Mouse (Mus musculus) monocyte, adult 5-6 weeks (primary cell): ENCODE results near the gene A4galt. TPM values are rescaled to one million over a fixed set of nuclear protein-coding genes. Genes with fewer than 3 reads are reported as not detected.

Experiments
- ATAC-seq: fragments of 153-309, 156-312 bp; replicated peaks from 2 replicates; pipeline ENCODE4 v1.8.0; 2017; ENCODE audit warnings: mild to moderate bottlenecking; ENCODE audit not compliant: low TSS enrichment, insufficient number of reproducible peaks, severe bottlenecking, poor library complexity, low FRiP score
- total RNA-seq: library from RNA; stranded (forward); fragments of 200-1000, 200-491, 200-594 nt; gene quantifications from 3 replicates; pipeline ENCODE4 v1.2.3, GENCODE M21; 2017

Gene A4galt
- total RNA-seq, 1 experiment from 2014 or later, result not detected

GRCm38 (mm10) chr15:83237460-83238243 is 13.9 kb downstream of the A4galt start:
- no peak for ATAC-seq

- no peak for ATAC-seq
These were observed 14.8 kb downstream of the A4galt start for GRCm38 (mm10) chr15:83236824-83237223.

DNA sequence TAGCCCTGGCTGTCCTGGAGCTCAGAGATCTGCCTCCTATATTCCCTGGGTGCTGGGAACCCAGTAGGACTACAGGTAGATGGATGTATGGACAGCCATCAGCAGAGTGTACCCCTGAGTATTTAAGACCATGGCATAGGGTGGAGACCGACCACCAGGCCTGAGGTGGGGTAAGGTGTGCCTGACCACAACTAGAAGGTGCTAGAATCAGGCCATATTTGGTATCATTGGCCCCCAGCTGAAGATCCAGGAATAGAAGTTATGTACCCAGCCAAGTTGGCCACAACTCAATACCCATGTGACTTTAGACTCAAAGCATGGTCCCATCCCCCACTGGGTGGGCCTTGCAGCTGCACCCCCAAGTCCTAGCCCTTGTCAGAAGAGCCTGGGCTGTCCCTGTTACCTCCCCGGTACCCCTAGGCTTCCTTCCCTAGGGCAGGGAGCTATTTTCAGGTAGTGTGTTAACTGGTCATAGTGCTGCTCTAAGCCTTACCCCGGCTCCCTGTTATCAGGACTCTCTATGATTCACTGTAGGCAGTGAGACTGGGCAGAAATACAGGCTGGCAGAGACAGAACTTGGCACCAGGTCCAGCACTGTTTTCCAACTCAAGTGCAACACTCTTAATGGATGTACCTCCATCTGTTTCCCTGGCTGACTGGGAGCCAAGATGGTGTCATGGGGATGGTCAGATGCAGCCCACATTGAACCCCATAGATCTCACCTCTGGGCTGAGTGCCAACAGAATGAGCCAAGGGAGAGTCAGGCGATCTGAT is 18.2 kb downstream of the A4galt start:
- ATAC-seq, result no peak

- ATAC-seq, result no peak
These were observed 24.0 kb downstream of the A4galt start for GRCm38 (mm10) chr15:83227559-83227958.

DNA sequence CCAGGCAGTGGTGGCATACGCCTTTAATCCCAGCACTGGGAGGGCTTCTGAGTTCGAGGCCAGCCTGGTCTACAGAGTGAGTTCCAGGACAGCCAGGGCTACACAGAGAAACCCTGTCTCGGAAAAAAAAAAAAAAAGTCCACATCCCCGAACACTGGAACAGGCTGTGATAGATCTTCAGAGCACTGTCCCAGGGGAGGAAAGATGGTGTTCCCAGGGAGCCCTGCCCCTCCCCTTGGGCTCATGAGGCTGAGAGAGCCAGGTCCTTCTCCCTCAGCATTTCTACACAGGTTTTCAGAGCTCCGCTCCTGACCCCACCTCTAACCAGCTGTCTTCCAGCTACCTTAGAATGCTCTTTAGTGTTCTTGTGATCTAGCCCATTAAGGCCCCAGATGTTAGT is 24.7 kb downstream of the A4galt start:
- no peak for ATAC-seq

DNA sequence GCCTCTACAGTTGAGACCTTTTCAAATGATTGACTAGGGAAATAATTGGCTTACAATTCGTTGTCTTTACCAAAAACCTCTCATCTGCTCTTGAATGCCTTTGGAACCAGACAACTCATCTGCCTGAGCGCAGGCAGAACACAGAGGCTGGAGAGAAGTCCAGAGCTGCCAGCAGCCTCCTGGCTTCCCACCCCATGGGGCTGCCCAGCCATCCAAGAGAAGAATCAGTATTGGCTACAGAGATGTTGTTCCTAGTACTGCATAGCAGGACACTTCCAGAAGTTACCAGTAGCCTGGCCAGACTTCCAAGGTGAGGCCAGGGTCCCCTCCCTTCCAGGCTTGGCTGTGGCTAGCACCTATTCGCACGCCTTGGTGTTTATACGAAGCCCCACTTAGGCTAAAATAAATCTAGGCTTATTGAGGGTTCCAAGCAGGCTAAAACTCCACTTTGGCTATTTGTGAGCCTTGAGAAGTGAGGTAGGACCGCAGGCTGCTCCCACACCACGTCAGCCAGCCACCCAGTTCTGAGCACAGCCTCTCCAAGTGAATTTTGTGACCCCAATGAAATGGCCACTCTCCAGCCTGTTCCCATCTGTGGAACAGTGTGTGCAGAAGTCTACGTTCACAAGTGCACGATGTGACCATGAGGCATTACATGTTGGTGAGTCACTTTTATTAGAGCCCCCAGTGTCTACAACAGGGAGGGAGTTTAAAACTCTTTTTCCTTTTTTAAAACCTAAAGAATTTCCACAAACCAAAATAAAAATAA is 25.3 kb downstream of the A4galt start:
- no peak for ATAC-seq

DNA sequence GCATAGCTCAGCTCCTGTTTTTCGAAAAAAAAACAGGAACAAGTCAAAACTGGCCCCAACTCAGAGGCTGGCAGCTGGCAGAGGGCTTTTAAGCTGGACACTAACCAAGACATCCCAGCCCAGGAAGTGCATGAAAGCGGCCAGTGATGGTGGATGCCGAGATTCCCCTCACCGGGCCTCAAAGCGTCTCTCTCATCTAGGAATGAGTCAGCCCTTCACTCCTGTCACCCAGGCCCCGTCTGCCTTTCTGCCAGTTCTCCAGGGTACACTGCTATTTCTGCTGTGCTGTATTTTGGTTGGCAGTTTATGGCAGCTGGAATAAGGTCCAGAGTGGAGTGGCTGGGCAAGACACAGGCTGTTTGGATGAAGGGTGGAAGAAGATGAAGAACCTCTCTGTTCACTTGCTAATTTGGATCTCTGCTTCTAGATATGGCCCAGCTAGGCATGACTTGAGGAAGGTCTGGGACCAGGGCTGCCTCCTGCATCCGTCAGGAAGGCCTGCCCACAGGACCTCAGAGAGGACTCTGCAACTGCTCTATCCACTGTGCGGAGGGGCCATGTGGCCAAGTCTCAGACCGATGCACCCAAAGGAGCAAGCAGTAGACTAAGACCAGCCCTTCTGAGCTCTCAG is 27.3 kb downstream of the A4galt start:
- ATAC-seq, result no peak

GRCm38 (mm10) chr15:83223208-83223962 is 28.2 kb downstream of the A4galt start:
- ATAC-seq, result no peak

- no peak for ATAC-seq
These were observed 29.9 kb downstream of the A4galt start for GRCm38 (mm10) chr15:83221721-83222120.

GRCm38 (mm10) chr15:83220368-83221013 is 31.1 kb downstream of the A4galt start:
- ATAC-seq, result no peak

DNA sequence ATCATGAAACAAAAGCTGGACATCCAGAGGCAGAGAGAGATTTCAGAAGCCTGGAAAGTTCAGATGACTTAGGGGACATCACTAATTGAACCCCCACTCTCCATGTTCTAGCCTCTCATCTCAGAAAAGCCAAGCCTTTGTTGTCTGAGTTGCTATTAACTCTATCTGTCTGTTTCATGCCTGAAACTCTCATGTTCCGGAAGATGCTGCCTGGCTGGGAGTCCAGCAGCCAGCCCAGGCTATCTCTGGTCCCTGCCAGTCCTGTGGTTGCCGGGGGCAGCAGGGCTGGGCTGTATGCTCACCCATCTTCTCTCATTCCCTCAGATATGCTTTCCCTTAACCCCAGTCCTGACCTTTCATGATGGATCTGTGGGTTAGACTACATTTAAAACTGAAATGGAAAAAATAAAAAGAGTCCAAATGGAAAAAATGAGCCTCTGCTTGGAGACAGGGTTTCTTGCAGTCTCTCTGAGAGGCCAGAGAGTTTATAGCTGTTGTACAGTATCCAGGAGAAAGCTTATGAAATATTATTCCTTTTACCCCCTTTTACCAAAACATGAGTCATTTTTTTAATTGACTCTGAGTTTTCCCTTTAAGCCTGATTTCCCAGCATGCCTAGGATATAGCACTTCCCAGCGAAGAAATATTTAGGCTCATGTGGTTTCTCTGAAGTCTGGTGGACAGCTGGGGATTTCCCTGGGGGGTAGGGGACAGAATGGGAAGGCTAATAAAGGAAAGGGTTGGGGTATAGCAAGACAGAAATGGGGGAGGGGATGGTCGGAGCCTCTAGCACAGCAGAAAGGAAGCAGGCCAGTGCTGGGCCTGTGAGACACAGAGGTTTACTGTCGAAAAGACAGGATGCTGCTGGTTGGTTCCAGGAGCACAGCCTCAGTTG is 36.0 kb downstream of the A4galt start:
- ATAC-seq, result no peak

DNA sequence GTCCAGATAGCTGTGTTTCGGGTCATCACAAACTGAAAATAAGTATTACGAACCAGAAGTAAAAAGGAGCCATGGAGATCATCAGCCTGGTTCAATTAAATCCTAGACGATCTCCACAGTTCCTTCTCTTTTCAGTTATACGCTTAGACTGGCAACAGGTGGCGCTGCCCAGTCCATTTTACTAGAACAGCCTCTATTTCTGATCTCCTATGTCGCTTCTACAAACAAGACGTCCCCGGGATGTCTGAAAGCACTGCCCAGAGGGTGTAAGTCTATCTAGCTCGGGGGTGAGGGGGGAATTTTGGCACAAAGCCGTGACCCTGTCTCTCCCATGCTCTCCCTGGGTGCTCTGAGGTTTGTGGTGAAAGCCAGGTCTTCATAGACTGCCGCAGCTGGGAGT is 41.3 kb downstream of the A4galt start:
- no peak; the same call in 1 of the 2 replicates for ATAC-seq

DNA sequence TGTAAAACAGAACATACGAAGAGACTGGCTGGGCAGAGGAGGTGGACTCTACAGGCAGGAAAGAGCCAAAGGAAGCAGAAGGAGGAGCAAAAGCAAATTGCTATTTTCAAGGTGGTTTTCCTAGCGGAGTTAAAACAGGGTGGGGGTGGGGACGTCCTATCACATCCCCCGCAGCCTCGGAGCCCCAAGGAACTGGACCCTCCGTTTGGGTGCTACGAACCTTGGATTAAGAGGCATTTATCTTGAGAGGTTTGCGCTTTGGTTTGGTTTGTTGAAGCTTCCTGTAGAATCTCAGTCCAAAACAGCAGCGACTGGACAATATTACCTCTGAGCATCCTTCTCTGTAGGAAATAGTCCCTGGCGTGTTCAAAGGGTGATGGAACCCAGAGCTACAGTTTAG is 41.9 kb downstream of the A4galt start:
- no peak for ATAC-seq

- ATAC-seq, result no peak
These were observed 42.4 kb downstream of the A4galt start for GRCm38 (mm10) chr15:83209092-83209695.

DNA sequence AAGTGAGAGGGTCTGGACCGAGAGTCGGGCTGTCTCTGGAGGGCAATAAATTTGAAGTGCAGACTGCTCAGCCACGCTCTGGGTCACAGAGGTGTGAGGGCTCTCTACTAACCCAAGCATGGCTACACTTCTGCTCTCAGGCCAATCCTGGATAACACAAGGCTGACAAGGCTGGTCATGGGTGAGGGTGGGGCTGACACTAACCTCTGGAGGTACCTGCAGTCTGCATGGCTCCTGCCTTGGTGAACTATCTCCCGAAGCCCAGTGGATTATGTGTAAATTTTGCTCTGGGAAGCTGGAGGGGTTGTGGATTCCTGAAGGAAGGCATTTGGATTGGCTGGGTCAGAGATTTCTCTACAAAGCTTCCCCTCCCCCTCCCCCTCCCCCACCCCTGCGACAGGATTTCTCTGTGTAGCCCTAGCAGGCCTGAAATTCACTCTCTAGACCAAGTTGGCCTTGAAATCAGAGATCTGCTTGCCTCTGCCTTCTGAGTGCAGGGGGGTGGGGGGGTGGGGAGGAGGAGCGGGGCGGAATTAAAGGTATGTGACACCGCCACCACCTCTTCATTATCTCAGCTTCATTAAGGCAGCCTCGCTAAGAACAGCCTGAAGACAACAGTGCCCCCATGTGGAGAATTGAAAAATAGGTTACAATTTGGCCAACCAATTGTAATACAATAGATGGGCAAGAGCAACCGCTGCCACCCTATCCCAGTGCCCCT is 46.7 kb downstream of the A4galt start:
- peak; percentile 76 for ATAC-seq

DNA sequence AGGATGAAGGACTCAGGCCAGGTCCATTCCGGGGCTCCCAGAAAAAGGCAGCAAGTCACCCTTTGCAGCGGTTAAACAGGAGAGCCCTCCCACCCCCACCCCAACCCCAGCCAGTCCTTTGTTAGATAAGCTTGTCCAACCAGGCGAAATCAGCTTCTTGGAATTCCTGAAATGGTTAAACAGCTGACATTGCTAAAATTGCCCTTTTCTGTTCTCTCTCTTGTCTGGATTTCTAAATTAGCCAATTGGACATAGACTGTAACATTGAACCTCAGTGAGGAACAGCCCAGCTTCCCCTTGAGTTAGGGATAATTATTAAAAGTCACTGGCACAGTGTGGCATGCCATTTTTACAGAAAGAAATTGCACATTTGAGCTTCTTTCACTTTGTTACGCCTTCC is 49.2 kb downstream of the A4galt start:
- no peak for ATAC-seq
